Mouse (Mus musculus) midbrain, embryonic 14.5 days (tissue): ENCODE measurements around the gene Zfp62. TPM values are rescaled to one million over a fixed set of nuclear protein-coding genes. Genes with fewer than 3 reads are reported as not detected.
"Not testable (repeated sequence)": the region's sequence is repeated elsewhere in the genome, so short reads cannot be mapped to it uniquely, and the experiment has no call there.

Experiments
- ATAC-seq: fragments of 200-750 bp; cut with Nextera tagmentation; 2 replicates; pipeline ENCODE4 v1.8.0; 2017; ENCODE audit warnings: moderate number of reproducible peaks, moderate library complexity; ENCODE audit not compliant: low FRiP score, low TSS enrichment
- DNase-seq: peaks from one replicate; pipeline ENCODE4 v3.0.0-alpha.2; 2015
- H3K27ac ChIP-seq: fragments of 300-500 bp; sonication (generic); replicated peaks from 2 replicates; pipeline ENCODE4 v1.5.1; 2014; ENCODE audit warnings: mild to moderate bottlenecking, low read depth, low read length, moderate library complexity
- H3K27me3 ChIP-seq: fragments of 300-500 bp; sonication (generic); 2 replicates; pipeline ENCODE4 v1.6.1; 2014; ENCODE audit warnings: low read length, control low read depth, mixed read lengths; ENCODE audit not compliant: control insufficient read depth, insufficient read depth
- H3K36me3 ChIP-seq: fragments of 300-500 bp; sonication (generic); 2 replicates; pipeline ENCODE4 v1.6.1; 2014; ENCODE audit warnings: low read length, control low read depth; ENCODE audit not compliant: control insufficient read depth, insufficient read depth
- H3K4me1 ChIP-seq: fragments of 300-500 bp; sonication (generic); 2 replicates; pipeline ENCODE4 v1.6.1; 2014; ENCODE audit warnings: mild to moderate bottlenecking, antibody characterized with exemption, low read length, control low read depth; ENCODE audit not compliant: control insufficient read depth, insufficient read depth
- H3K4me2 ChIP-seq: fragments of 300-500 bp; sonication (generic); 2 replicates; pipeline ENCODE4 v1.6.1; 2014; ENCODE audit warnings: mild to moderate bottlenecking, low read length, moderate library complexity
- H3K4me3 ChIP-seq: fragments of 300-500 bp; sonication (generic); replicated peaks from 2 replicates; pipeline ENCODE4 v1.5.1; 2014; ENCODE audit warnings: low read depth, low read length
- H3K9ac ChIP-seq: fragments of 300-500 bp; sonication (generic); replicated peaks from 2 replicates; pipeline ENCODE4 v1.6.1; 2014; ENCODE audit warnings: mild to moderate bottlenecking, low read length, moderate library complexity
- H3K9me3 ChIP-seq: fragments of 300-500 bp; sonication (generic); 2 replicates; pipeline ENCODE4 v1.6.1; 2016; ENCODE audit warnings: low read length, control low read depth, mixed read lengths; ENCODE audit not compliant: control insufficient read depth
- WGBS: fragments of 180-500 bp; shearing (Covaris S2); extraction: QIAGEN DNeasy Blood & Tissue Kit; methylation state at CpG from one replicate; pipeline ENCODE4 v1.1.7; 2014; 5-methylcytosine and 5-hydroxymethylcytosine counted together
- polyA plus RNA-seq: library from polyadenylated mRNA; unstranded; fragments of >200 nt; fragmentation: Nextera tagmentation; extraction: Ambion mirVana; gene quantifications from 2 replicates; pipeline ENCODE4 v1.2.1, GENCODE M21; 2014

Gene Zfp62
- polyA plus RNA-seq, 1 experiment from 2014 or later: 61.7 TPM

DNA sequence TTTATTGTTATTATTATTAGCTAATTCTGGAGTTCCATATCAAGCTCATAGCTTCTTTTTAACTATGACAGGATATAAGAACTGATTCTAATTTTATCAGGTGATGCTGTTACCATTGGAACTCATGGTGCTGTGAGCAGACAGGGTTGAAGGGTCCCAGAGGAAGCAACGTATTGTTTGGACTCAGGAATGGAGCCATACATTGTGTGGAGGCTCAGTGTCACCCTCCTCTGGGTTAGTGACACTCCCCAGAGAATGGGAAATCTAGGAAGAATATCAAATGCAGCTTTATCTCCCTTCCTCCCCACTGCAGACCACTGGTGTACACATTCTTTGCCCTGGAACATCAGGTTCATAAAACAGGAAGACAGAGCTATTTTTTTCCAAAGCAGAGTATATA, 19.9 kb upstream of the Zfp62 start:
- ATAC-seq (no peak), DNase-seq (no peak)
- H3K27me3 ChIP-seq: no peaks in the 10 kb centered on the region
- no peaks in the 10 kb centered on the region for H3K36me3 ChIP-seq
- 81% methylated on average over 1 of the region's 1 CpGs for WGBS
- H3K4me2 ChIP-seq: no peak overlapping the region
- H3K4me1 ChIP-seq: no peaks in the 10 kb centered on the region
- no peak overlapping the region for H3K9ac ChIP-seq
- no peak overlapping the region for H3K27ac ChIP-seq
- no peak overlapping the region for H3K4me3 ChIP-seq
- H3K9me3 ChIP-seq: no peaks in the 10 kb centered on the region

DNA sequence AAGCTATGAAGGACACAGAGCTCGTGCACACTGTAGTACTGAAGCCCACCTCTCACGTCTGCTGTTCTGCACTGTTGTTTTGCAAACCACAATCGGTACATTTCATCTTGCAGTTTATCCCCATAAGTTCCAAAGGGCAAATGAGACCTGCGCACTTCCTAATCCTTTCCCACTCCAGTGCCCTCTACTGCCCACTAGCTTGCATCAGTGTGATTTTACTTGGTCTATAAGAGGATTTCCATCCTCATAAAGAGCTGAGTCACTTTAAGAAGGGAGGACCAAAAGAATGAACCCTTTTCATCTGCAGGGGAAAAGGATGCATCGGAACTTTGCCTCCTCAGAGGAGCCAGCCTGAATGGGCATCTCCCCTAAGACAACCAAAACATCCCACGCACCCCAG, 16.6 kb upstream of the Zfp62 start:
- no peak for DNase-seq
- H3K9me3 ChIP-seq: no peaks in the 10 kb centered on the region
- no peaks in the 10 kb centered on the region for H3K4me1 ChIP-seq
- no peaks in the 10 kb centered on the region for H3K36me3 ChIP-seq
- WGBS: 77% methylated on average over 6 of the region's 6 CpGs
- H3K4me3 ChIP-seq: no peak overlapping the region
- H3K27me3 ChIP-seq: no peaks in the 10 kb centered on the region
- H3K4me2 ChIP-seq: no peak overlapping the region
- no peak overlapping the region for H3K9ac ChIP-seq
- no peak for ATAC-seq
- H3K27ac ChIP-seq: no peak overlapping the region

DNA sequence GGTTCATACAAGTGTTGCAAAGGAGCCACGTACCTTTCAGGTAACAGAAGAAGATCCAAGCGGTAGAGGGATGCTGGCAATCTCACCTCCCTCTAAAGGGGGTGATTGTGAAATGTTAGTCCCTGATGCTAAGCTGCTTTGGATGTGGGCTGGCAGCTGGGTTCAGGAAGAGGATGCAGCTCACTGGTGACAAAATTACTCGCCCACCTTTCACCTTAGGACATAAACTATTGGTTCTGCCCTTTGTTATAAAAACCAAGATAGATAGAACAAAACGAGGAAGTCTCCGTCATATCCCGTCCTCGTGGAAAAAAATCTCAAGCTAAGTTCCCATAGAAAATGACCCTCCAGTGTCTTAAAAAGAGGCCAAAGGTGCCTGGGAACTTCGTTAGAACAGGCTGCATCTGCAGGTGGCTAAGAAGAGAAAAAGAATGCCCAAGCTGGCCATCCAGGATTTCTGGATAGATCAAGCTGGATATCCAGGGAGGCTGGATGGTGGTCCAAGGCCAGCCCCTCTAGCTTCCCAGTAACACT, 16.1 kb upstream of the Zfp62 start, which contains the start of gene Btnl9:
Gene Btnl9 (minus strand): TSS at position 205 of the 534 bp plus-strand sequence.
- ATAC-seq (no peak), DNase-seq (no peak)
- Histone ChIP-seq H3K4me2 (no peak within 1 kb of the TSS), H3K4me3 (no peak within 1 kb of the TSS), H3K27ac (no peak within 1 kb of the TSS), H3K9ac (no peak within 1 kb of the TSS), H3K4me1 (no peaks in the 10 kb centered on the region), H3K36me3 (no peaks in the 10 kb centered on the region), H3K9me3 (no peaks in the 10 kb centered on the region), H3K27me3 (no peaks in the 10 kb centered on the region)
- WGBS: 78% methylated on average over 8 of the region's 8 CpGs

DNA sequence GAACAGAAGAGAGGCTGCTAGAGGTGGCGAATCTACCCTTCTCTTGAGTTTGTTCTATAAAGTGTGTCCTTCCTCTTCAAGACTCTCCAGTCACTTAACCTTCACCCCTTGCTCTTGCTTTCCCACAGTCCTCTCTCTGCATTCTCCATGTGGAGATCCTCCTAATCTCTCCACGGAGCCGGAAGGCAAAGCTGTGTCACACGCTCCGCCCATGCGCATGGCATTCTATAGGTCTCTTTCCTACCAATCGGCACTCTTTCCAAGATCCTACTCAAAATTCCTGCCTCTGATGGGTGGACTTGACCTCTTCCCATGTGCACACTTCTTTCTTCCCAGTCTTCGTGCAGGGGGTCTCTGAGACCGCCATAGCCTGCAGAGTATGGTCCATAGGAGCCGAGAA, 15.4 kb upstream of the Zfp62 start:
- DNase-seq (no peak), ATAC-seq (no peak)
- Histone ChIP-seq H3K4me2 (no peak overlapping the region), H3K9me3 (no peaks in the 10 kb centered on the region), H3K27me3 (no peaks in the 10 kb centered on the region), H3K9ac (no peak overlapping the region), H3K4me1 (no peaks in the 10 kb centered on the region), H3K36me3 (no peaks in the 10 kb centered on the region), H3K4me3 (no peak overlapping the region), H3K27ac (no peak overlapping the region)
- 80% methylated on average over 10 of the region's 10 CpGs for WGBS

DNA sequence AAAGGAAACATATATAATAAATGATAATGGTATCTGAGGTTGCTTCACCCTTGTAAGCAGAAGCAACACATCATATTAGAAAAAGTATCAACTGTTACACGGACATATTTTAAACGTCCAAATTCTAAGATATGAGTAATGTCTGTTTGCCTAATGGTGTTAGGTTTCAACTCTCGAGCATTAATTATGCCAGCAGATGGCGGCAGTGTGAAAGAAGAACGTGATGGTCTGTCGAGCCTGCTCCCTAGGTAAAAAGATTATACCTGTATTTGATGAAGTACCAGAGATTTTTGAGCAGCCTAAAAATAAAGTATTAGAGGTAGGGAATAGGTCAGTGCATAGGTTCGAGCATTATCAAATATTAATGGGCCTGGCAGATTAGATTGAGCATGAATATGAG, 13.4 kb upstream of the Zfp62 start:
- Histone ChIP-seq H3K4me1 (no peaks in the 10 kb centered on the region), H3K36me3 (no peaks in the 10 kb centered on the region), H3K27me3 (no peaks in the 10 kb centered on the region), H3K27ac (no peak overlapping the region), H3K4me3 (no peak overlapping the region), H3K4me2 (no peak overlapping the region), H3K9ac (no peak overlapping the region), H3K9me3 (no peaks in the 10 kb centered on the region)
- 5% methylated on average over 7 of the region's 7 CpGs for WGBS
- peak; percentile 81 for DNase-seq
- no peak for ATAC-seq

DNA sequence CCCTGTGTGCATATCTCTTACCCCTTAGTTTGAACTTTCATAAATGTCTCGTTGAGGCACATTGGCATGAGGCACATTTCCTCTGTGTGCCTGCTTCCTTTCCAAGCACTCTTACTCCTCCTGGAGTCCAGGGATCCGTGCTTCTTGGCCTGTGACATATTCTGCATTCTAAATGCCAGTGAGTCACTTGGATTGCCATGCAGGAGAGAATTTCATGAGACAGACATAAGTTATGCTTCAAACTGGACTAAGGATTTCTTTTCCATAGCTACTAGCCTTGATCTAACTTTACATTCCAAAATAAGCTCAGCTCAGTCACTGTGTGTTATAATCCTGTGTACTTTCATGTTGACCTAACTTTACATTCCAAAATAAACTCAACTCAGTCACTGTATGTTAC, 12.0 kb upstream of the Zfp62 start:
- no peak overlapping the region for H3K4me3 ChIP-seq
- ATAC-seq: no peak
- WGBS: 63% methylated on average over 2 of the region's 2 CpGs

DNA sequence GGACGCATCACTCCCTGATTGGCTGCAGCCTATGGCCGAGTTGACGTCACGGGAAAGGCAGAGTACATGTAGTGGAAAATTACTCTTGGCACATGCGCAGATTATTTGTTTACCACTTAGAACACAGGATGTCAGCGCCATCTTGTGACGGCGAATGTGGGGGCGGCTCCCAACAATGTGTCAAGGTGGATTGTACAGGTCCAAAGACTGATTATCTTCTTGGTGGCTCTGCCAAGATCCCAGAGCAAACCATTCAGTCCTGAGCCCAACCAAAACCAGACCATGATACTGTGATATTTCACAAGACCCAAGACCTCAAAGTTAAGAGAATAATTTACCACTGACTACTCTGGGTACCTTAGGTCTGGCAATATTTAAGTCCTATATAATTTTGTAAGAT, 8.3 kb upstream of the Zfp62 start:
- H3K36me3 ChIP-seq, H3K9me3 ChIP-seq, H3K4me1 ChIP-seq, ATAC-seq, H3K4me3 ChIP-seq, H3K27me3 ChIP-seq, H3K27ac ChIP-seq, DNase-seq, H3K9ac ChIP-seq, H3K4me2 ChIP-seq: not testable (repeated sequence)
- WGBS: 98% methylated on average over 9 of the region's 9 CpGs

More for the DNA sequence above, 12.0 kb upstream of the Zfp62 start:
- Histone ChIP-seq H3K9ac (no peak overlapping the region), H3K36me3 (no peaks in the 10 kb centered on the region), H3K27me3 (no peaks in the 10 kb centered on the region), H3K9me3 (no peaks in the 10 kb centered on the region), H3K4me2 (no peak overlapping the region), H3K27ac (no peak overlapping the region), H3K4me1 (no peaks in the 10 kb centered on the region)
- DNase-seq: no peak

DNA sequence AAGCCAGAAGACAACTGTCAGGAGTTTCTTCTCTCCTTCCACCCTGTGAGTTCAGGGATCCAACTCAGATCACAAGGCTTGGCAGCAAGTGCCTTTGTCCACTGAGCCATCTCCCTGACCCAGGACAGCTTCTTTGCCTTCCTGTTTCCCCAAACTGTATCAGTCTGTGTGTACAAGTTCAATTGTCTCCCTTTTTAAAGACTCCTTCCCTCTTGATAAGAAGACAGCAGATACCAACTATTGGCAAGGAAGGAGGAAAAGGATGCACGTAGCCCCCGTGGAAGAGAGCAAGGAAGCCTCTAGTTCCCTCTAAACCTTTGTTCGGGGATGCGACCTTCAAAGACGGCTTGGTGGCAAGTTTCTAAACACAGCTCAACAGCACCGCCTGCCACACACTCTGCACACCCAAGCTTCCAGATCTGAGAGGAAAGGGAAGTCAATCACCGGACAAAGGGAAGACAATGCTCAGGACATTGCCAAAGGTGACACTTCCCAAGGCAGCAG, 7.2 kb upstream of the Zfp62 start:
- H3K36me3 ChIP-seq: no peaks in the 10 kb centered on the region
- no peak overlapping the region for H3K4me2 ChIP-seq
- H3K9ac ChIP-seq: no peak overlapping the region
- no peak overlapping the region for H3K4me3 ChIP-seq
- no peaks in the 10 kb centered on the region for H3K4me1 ChIP-seq
- no peak overlapping the region for H3K27ac ChIP-seq
- WGBS: 94% methylated on average over 7 of the region's 7 CpGs
- DNase-seq (no peak), ATAC-seq (no peak)
- no peaks in the 10 kb centered on the region for H3K27me3 ChIP-seq
- no peaks in the 10 kb centered on the region for H3K9me3 ChIP-seq

DNA sequence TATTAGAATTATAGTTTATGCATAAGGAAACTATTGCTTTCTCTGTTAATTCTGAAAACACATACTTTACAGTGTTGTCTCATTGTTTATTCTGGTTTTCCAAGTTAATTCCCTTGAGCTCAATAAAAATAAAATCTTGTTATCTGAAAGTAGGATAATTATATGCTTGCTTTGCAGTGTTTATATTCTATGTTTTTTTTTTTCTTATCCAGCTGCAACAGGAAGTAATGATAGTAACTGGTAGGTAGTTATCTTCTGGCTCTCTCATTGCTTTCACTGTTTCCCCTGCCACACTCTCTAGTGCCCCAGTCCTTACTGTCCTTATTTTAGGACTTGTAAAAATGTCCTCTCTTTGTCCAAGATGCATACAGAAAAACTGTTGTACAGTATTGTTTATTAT, 2.4 kb upstream of the Zfp62 start:
- no peak for DNase-seq
- H3K4me3 ChIP-seq: no peak overlapping the region
- H3K4me2 ChIP-seq: no peak overlapping the region
- no peaks in the 10 kb centered on the region for H3K9me3 ChIP-seq
- H3K27me3 ChIP-seq: no peaks in the 10 kb centered on the region
- no peaks in the 10 kb centered on the region for H3K36me3 ChIP-seq
- no peak for ATAC-seq
- H3K9ac ChIP-seq: no peak overlapping the region
- no peak overlapping the region for H3K27ac ChIP-seq
- peaks cover 18% of the 10 kb centered on the region for H3K4me1 ChIP-seq
